Mouse (Mus musculus) heart, adult 2 months (tissue): Measurements from ENCODE around the gene Eras. TPM values are rescaled to one million over a fixed set of nuclear protein-coding genes. Genes with fewer than 3 reads are reported as not detected.

Source experiments
- DNase-seq, 2 experiments: peaks; one replicate each; pipeline ENCODE4 v3.0.0; 2021
- H3K27ac ChIP-seq: fragments of 200-600 bp; 2 replicates; pipeline ENCODE4 v1.8.1; 2022
- H3K27me3 ChIP-seq: fragments of 200-500 bp; 2 replicates; pipeline ENCODE4 v1.6.1; 2012; ENCODE audit warnings: mild to moderate bottlenecking, low read length, inconsistent platforms, mixed read lengths; ENCODE audit not compliant: control insufficient read depth, insufficient read depth
- H3K36me3 ChIP-seq: fragments of 200-500 bp; 2 replicates; pipeline ENCODE4 v1.6.1; 2012; ENCODE audit warnings: low read length, inconsistent platforms; ENCODE audit not compliant: control insufficient read depth, insufficient read depth
- H3K4me1 ChIP-seq: fragments of 200-500 bp; 2 replicates; pipeline ENCODE4 v1.6.1; 2011; ENCODE audit warnings: low read length; ENCODE audit not compliant: control insufficient read depth, insufficient read depth
- H3K4me3 ChIP-seq: fragments of 200-600 bp; 2 replicates; pipeline ENCODE4 v1.8.1; 2022
- H3K79me2 ChIP-seq: fragments of 200-500 bp; replicated peaks from 2 replicates; pipeline ENCODE4 v1.6.1; 2012; ENCODE audit warnings: mild to moderate bottlenecking, inconsistent platforms, low read length, moderate library complexity, mixed read lengths; ENCODE audit not compliant: control insufficient read depth, insufficient read depth
- H3K9ac ChIP-seq: fragments of 200-500 bp; 2 replicates; pipeline ENCODE4 v1.6.1; 2012; ENCODE audit warnings: low read depth, mild to moderate bottlenecking, control low read depth, inconsistent platforms, low read length, mixed read lengths
- CTCF ChIP-seq: fragments of 200-600 bp; IDR thresholded peaks from 2 replicates; pipeline ENCODE4 v1.8.1; 2022; ENCODE audit warnings: antibody characterized with exemption, mild to moderate bottlenecking, moderate library complexity
- EP300 ChIP-seq: fragments of 200-500 bp; IDR thresholded peaks from 2 replicates; pipeline ENCODE4 v1.6.1; 2011; ENCODE audit warnings: low read depth, low read length, control low read depth; ENCODE audit not compliant: insufficient read depth
- POLR2A ChIP-seq: fragments of 200-500 bp; IDR thresholded peaks from 2 replicates; pipeline ENCODE4 v1.6.1; 2011; ENCODE audit warnings: mild to moderate bottlenecking, low read depth, low read length, control low read depth; ENCODE audit not compliant: insufficient read depth
- WGBS: fragments of 180-500 bp; shearing (Covaris S2); methylation state at CpG from one replicate; pipeline ENCODE4 v1.1.7; 2018; 5-methylcytosine and 5-hydroxymethylcytosine counted together
- intact Hi-C: fragments of 180-260 bp; cut with DNase I; formaldehyde crosslinking; loops from one replicate; pipeline ENCODE4 v1.15.1; 2025
- polyA plus RNA-seq: library from polyadenylated mRNA; depleted of rRNA; stranded (reverse); fragments of >200 nt; gene quantifications from 2 replicates; pipeline ENCODE4 v1.2.3, GENCODE M21; 2012
- total RNA-seq, 2 experiments: library from RNA; stranded (reverse); gene quantifications; 2 replicates each; pipeline ENCODE4 v1.2.3; 2021

Eras gene
- total and polyA plus RNA-seq, 3 experiments, result not detected

GRCm38 (mm10) chrX:7947108-7947899 is 18.9 kb upstream of the Eras start, which contains the start of gene Hdac6:
Gene Hdac6, minus strand, starts transcription at chrX:7947889.
- DNase-seq, result peak in 1 of 2 experiments; percentile 2
- Histone ChIP-seq H3K27ac (peak within 1 kb of the TSS; percentile 55), H3K4me3 (peak within 1 kb of the TSS; percentile 58), H3K36me3 (no peaks in the 10 kb centered on the region), H3K4me1 (no peaks in the 10 kb centered on the region), H3K27me3 (no peaks in the 10 kb centered on the region), H3K9ac (peak within 1 kb of the TSS; percentile 59), H3K79me2 (no peaks in the 10 kb centered on the region)
- TF ChIP-seq CTCF, result no peak
- TF ChIP-seq POLR2A, result peak; percentile 46; the same call in 1 of the 2 replicates
- intact Hi-C loops, result loop anchor here (5.0 kb wide), 1 partner anchor 95 kb away; no protein-coding TSS in a partner anchor
- 23% methylated on average over 36 of the region's 37 CpGs for WGBS

- Histone ChIP-seq H3K4me1 (no peaks in the 10 kb centered on the region), H3K27ac (no peak overlapping the region), H3K36me3 (no peaks in the 10 kb centered on the region), H3K27me3 (no peaks in the 10 kb centered on the region), H3K9ac (no peak overlapping the region), H3K79me2 (no peaks in the 10 kb centered on the region), H3K4me3 (no peak overlapping the region)
- no peak for DNase-seq
- TF ChIP-seq EP300 (no peak), CTCF (no peak), POLR2A (no peak)
- intact Hi-C loops, result loop anchor here (5.0 kb wide), 1 partner anchor 93 kb away; no protein-coding TSS in a partner anchor
- whole genome bisulfite sequencing, result 85% methylated on average over 8 of the region's 8 CpGs
These were observed 17.2 kb upstream of the Eras start for GRCm38 (mm10) chrX:7945618-7946017.

GRCm38 (mm10) chrX:7937667-7938066 is 9.3 kb upstream of the Eras start:
- intact Hi-C loops, result no loop called here
- Histone ChIP-seq H3K4me1 (no peaks in the 10 kb centered on the region), H3K36me3 (no peaks in the 10 kb centered on the region), H3K9ac (no peak overlapping the region), H3K79me2 (no peaks in the 10 kb centered on the region), H3K27me3 (no peaks in the 10 kb centered on the region), H3K27ac (no peak overlapping the region), H3K4me3 (no peak overlapping the region)
- 93% methylated on average over 6 of the region's 6 CpGs for WGBS
- DNase-seq, result no peak
- no peak for TF ChIP-seq POLR2A
- TF ChIP-seq EP300, result no peak
- no peak for TF ChIP-seq CTCF

GRCm38 (mm10) chrX:7936874-7937273 is 8.5 kb upstream of the Eras start:
- Histone ChIP-seq H3K27me3 (no peaks in the 10 kb centered on the region), H3K79me2 (no peaks in the 10 kb centered on the region), H3K27ac (no peak overlapping the region), H3K9ac (no peak overlapping the region), H3K4me1 (no peaks in the 10 kb centered on the region), H3K4me3 (no peak overlapping the region), H3K36me3 (no peaks in the 10 kb centered on the region)
- intact Hi-C loops, result no loop called here
- TF ChIP-seq EP300 (no peak), CTCF (no peak), POLR2A (no peak)
- 54% methylated on average over 11 of the region's 11 CpGs for WGBS
- no peak for DNase-seq

- TF ChIP-seq POLR2A, result no peak
- no peak for TF ChIP-seq CTCF
- TF ChIP-seq EP300, result no peak
- Histone ChIP-seq H3K27me3 (peaks cover 5% of the 10 kb centered on the region), H3K79me2 (no peaks in the 10 kb centered on the region), H3K36me3 (no peaks in the 10 kb centered on the region), H3K9ac (no peak overlapping the region), H3K27ac (no peak overlapping the region), H3K4me3 (no peak overlapping the region), H3K4me1 (no peaks in the 10 kb centered on the region)
- intact Hi-C loops, result no loop called here
- WGBS, result 32% methylated on average over 10 of the region's 10 CpGs
- DNase-seq, result no peak
These were observed 1.3 kb downstream of the Eras start for GRCm38 (mm10) chrX:7927116-7927515.

- intact Hi-C loops, result no loop called here
- Histone ChIP-seq H3K4me1 (no peaks in the 10 kb centered on the region), H3K4me3 (no peak overlapping the region)
These were observed 2.1 kb downstream of the Eras start for GRCm38 (mm10) chrX:7926266-7926665.

More at GRCm38 (mm10) chrX:7926266-7926665, 2.1 kb downstream of the Eras start:
- no peak for DNase-seq
- H3K36me3 ChIP-seq, result no peaks in the 10 kb centered on the region
- H3K27me3 ChIP-seq, result peaks cover 8% of the 10 kb centered on the region
- H3K27ac ChIP-seq, result no peak overlapping the region
- no peak for TF ChIP-seq CTCF
- TF ChIP-seq EP300, result no peak
- TF ChIP-seq POLR2A, result no peak
- 64% methylated on average over 6 of the region's 6 CpGs for WGBS
- no peak overlapping the region for H3K9ac ChIP-seq
- no peaks in the 10 kb centered on the region for H3K79me2 ChIP-seq
